Mouse (Mus musculus): ENCODE measurements at regions not wholly inside any gene's neighbourhood (a gene's known extent, or its start where the extent isn't known, plus 50 kb on each side); places are given as distances from the start of the nearest gene placed in this dataset.

DNA sequence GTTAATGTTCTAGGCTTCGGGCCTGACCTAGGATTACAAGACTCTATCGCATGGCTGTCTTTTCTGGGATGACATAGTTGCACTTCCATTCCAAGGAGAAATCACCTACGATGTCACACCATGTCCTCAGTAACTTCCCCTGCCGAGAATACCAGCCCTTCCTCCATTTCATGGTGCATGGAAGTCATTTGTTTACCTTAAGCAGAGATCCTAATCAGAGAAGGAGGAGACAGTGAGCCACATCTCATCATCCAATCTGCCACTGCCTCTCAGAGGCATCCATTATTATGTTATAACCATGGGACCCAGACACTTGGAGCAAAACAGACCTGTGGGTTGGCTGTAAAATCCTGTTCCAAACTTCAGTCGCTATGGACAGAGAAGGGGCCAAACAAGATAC, 550.1 kb upstream of the Klf4 start:
- DNase-seq (ENCODE audit: low read depth, low spot score) = no peak

DNA sequence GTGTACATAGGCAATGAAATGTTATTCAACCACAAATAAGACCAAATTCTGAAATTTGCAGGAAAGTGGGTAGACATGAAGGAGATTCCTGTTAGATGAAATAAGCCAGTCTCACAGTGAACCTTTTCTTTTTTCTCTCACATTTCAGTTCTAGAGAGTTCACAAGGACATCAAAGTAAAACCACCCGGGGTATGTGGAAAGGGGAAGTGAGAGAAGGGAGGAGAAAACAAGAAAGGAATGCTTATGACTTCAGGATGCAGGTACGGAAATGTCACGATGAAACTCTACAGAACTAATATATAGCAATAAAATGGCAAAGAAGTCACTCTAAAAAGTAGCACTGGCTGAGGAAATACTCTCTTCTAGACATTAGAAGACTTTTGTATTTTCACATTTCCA, 548.7 kb upstream of the Klf4 start:
- DNase-seq (ENCODE audit: low read depth, low spot score) = no peak

- DNase-seq (ENCODE audit: low read depth, low spot score) = peak; percentile 70
Measured at GRCm38 (mm10) chr4:56070664-56071334, 538.5 kb upstream of the Klf4 start.

DNA sequence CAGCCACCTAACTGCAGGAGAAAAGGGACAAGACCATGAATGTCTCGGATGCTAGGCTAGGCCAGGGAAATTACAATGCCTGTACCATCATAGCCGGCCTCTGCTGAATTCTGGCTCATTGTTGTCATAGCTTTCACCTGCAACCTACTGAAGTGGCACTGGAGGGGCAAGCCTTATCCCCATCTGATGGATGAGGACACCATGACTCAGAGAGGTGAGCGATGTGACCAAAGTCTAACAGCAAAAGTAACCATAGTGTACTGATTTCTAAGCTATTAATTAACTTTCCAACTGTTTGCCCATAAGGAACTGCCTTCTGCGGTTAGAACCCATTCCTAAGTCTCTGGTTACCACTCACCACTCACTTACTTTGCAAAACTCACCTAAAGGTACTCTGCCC, 536.6 kb upstream of the Klf4 start:
- no peak for DNase-seq (ENCODE audit: low read depth, low spot score)

DNA sequence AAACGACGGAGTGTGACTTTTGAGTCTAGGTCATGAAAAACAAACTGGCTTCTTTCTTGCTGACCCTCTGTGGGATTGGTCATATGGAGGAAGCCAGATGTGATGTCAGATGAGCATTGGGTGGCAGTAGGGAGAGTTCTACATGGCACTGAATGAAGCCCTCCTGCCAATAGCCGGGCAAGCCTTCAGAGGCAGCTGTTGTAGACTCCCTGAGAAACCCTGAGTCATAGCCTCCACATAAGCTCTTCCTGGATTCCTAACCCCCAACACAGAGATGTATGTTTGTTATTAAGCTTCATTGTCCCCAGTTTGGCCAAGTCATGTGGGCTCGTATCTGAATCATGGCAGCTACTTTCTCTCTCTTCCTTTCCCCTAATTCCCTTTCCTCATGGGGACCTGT, 532.4 kb upstream of the Klf4 start:
- no peak for DNase-seq (ENCODE audit: low read depth, low spot score)

GRCm38 (mm10) chr4:56051792-56052380, 519.6 kb upstream of the Klf4 start:
- DNase-seq (ENCODE audit: low read depth, low spot score) = no peak

GRCm38 (mm10) chr4:56039327-56039726, 507.1 kb upstream of the Klf4 start:
- DNase-seq (ENCODE audit: low read depth, low spot score) = no peak

DNA sequence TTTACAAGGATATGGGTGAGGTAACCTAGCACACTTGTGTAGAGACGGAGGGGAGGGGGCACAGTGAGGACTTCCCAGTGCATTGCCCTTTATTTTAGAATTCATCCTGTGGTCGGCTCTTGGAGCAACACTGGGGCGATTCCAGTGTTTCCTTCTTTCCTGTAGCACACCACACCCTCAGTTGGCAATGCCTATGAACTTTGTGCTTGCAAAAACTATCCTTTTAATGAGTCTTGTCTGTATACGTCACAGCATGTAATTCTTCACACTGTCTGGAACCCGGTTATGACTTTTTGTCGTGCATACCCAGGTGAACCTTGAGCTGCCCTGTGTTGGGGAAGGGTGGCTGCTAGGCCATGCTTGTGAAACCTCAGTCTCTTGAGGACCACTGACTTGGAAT, 504.1 kb upstream of the Klf4 start:
- no peak for DNase-seq (ENCODE audit: low read depth, low spot score)

- DNase-seq (ENCODE audit: low read depth, low spot score) = no peak
Measured at GRCm38 (mm10) chr4:56035543-56035942, 503.3 kb upstream of the Klf4 start.

- DNase-seq (ENCODE audit: low read depth, low spot score) = no peak
Measured at GRCm38 (mm10) chr4:56028441-56028840, 496.2 kb upstream of the Klf4 start.

- DNase-seq (ENCODE audit: low read depth, low spot score) = no peak
Measured at GRCm38 (mm10) chr4:56027258-56027657, 495.0 kb upstream of the Klf4 start.

GRCm38 (mm10) chr4:56024478-56024877, 492.2 kb upstream of the Klf4 start:
- DNase-seq (ENCODE audit: low read depth, low spot score) = no peak

GRCm38 (mm10) chr4:56018212-56018611, 485.9 kb upstream of the Klf4 start:
- no peak for DNase-seq (ENCODE audit: low read depth, low spot score)

- no peak for DNase-seq (ENCODE audit: low read depth, low spot score)
Measured at GRCm38 (mm10) chr4:56015481-56015880, 483.2 kb upstream of the Klf4 start.

GRCm38 (mm10) chr4:56008287-56008686, 476.0 kb upstream of the Klf4 start:
- DNase-seq (ENCODE audit: low read depth, low spot score) = no peak

DNA sequence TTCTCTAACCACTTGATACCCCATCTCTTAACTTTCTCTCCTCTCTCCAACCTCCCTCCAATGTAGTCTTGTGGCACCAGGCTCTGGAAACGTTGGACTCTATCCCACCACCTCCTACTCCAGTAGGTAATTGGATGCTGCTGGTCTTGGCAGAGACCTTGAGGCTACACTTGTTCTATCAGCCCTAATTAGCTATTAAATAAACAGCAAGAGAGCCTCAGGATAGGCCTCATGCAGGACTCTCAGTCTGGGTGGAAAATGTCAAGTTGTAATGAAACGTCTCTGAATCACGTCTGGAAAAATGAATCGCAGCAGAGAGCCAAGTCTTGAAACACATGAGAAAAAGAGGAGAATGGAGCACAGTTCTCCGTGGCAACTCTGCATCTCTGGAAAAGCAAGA, 472.0 kb upstream of the Klf4 start:
- no peak for DNase-seq (ENCODE audit: low read depth, low spot score)

GRCm38 (mm10) chr4:56001312-56001731, 469.1 kb upstream of the Klf4 start:
- DNase-seq (ENCODE audit: low read depth, low spot score) = no peak

- no peak for DNase-seq (ENCODE audit: low read depth, low spot score)
Measured at GRCm38 (mm10) chr4:55984026-55984425, 451.8 kb upstream of the Klf4 start.

DNA sequence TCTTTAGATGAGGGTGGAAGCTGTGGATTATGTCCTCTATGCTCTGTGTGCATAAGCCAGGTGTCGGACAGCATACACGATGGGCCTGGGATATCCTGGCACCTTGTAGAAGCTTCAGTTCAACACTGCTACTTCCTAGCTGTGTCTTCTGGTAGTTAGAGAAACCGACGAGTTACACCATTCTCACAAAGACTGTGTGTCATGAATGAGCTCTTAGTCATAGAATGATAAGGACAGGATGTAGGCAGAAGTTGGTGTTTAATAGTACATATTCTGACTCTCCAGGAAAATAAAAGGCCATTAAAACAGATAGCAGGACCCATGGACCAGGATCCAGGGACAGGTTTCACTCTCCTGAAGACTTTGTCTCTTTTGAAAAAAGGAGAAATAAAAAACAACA, 446.3 kb upstream of the Klf4 start:
- DNase-seq (ENCODE audit: low read depth, low spot score) = no peak

- no peak for DNase-seq (ENCODE audit: low read depth, low spot score)
Measured at GRCm38 (mm10) chr4:55976265-55976664, 444.0 kb upstream of the Klf4 start.

GRCm38 (mm10) chr4:55973706-55974105, 441.4 kb upstream of the Klf4 start:
- DNase-seq (ENCODE audit: low read depth, low spot score) = no peak

GRCm38 (mm10) chr4:55972235-55972819, 440.1 kb upstream of the Klf4 start:
- no peak for DNase-seq (ENCODE audit: low read depth, low spot score)

GRCm38 (mm10) chr4:55960063-55960462, 427.8 kb upstream of the Klf4 start:
- DNase-seq (ENCODE audit: low read depth, low spot score) = peak; percentile 21
